In the genomic region with DNA sequence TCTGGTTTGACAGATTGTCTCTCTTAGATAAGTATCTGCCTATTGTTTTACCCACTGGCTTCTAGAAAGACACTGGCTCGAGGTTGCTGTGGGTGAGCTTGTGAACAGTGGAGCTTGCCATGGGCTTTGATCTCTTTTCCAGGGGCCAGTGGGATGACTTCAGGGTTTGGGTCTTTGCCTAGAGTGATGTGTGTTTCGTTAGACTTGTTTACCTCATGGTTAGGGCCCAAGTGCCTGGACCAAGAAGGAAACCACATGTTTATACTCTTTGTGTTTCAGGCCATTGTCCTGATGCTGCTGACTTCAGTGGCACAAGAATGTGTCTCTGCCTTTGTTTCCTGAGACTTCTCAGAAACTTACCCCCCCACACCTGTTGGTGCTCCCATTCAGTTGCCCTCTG, we compare ENCODE assay signal across 15 mouse cellular contexts. TPM values are rescaled to one million over a fixed set of nuclear protein-coding genes. Genes with fewer than 3 reads are reported as not detected.
DNase-seq lines count a peak whose midpoint lies in the region; ATAC-seq and TF ChIP-seq lines count a peak whose summit lies in the region.
"Had no signal": no experiment of that assay in that cellular context is flagged by ENCODE, and none has a peak within 500 bp of the region (broad histone marks: within the 10 kb centered on the region; RNA-seq: fewer than 3 reads in every experiment).

No protein-coding gene starts in this region.

- intact Hi-C loops in heart, adult 2 months (cut with DNase I) = no loop called here
- intact Hi-C loops in heart, postnatal 25 days (cut with DNase I) = no loop called here

- H3K27me3 ChIP-seq in heart, adult 2 months (ENCODE audit: control insufficient read depth, insufficient read depth, low read length) = no peaks in the 10 kb centered on the region
- no peaks in the 10 kb centered on the region for H3K27me3 ChIP-seq in embryonic facial prominence, embryonic 10.5 days (replicated peaks; ENCODE audit: low read depth, poor library complexity, severe bottlenecking)
- no peaks in the 10 kb centered on the region for H3K27me3 ChIP-seq in limb, embryonic 11.5 days (ENCODE audit: control insufficient read depth, insufficient read depth, low read length)
- H3K27me3 ChIP-seq: Patski had no signal

- H3K4me1 ChIP-seq in heart, adult 2 months (ENCODE audit: control insufficient read depth, insufficient read depth, low read length) = peaks cover 5% of the 10 kb centered on the region
- peaks cover 49% of the 10 kb centered on the region for H3K4me1 ChIP-seq in embryonic facial prominence, embryonic 10.5 days
- H3K4me1 ChIP-seq in limb, embryonic 11.5 days (ENCODE audit: control insufficient read depth, insufficient read depth, low read length) = peaks cover 40% of the 10 kb centered on the region

- H3K79me2 ChIP-seq in heart, adult 2 months (replicated peaks; ENCODE audit: control insufficient read depth, insufficient read depth, low read length) = no peaks in the 10 kb centered on the region

- H3K36me3 ChIP-seq in heart, adult 2 months (ENCODE audit: control insufficient read depth, insufficient read depth, low read length) = peaks cover 3% of the 10 kb centered on the region; the same call in 1 of the 2 replicates
- H3K36me3 ChIP-seq in embryonic facial prominence, embryonic 10.5 days (replicated peaks) = peaks cover 55% of the 10 kb centered on the region
- peaks cover 15% of the 10 kb centered on the region; the same call in 1 of the 2 replicates for H3K36me3 ChIP-seq in limb, embryonic 11.5 days (ENCODE audit: control insufficient read depth, insufficient read depth, low read length)

- DNase-seq in heart, adult 2 months = no peak
- DNase-seq in heart, postnatal 25 days (ENCODE audit: low spot score) = no peak
- DNase-seq in embryonic facial prominence, embryonic 10.5 days (ENCODE audit: low spot score) = no peak
- DNase-seq in limb, embryonic 11.5 days (ENCODE audit: low spot score) = no peak
- DNase-seq in lung, postnatal 10 days = peak; percentile 82
- no peak for DNase-seq in kidney, postnatal 14 days
- DNase-seq in ovary, postnatal 10 days (ENCODE audit: low spot score) = no peak
- DNase-seq in c-Kit-positive CD71-positive TER-119-positive erythroid progenitor cells, embryonic 14.5 days (ENCODE audit: low spot score) = no peak
- DNase-seq: cerebellum, postnatal 14 days; kidney, adult 11 months; layer of hippocampus, postnatal 36 days; midbrain, embryonic 14.5 days had no signal

- H3K9ac ChIP-seq in heart, adult 2 months (ENCODE audit: low read depth, low read length) = no peak overlapping the region
- H3K9ac ChIP-seq in limb, embryonic 11.5 days (ENCODE audit: low read length) = no peak overlapping the region

- H3K4me3 ChIP-seq in heart, adult 2 months = no peak overlapping the region
- no peak overlapping the region for H3K4me3 ChIP-seq in embryonic facial prominence, embryonic 10.5 days
- H3K4me3 ChIP-seq in limb, embryonic 11.5 days (ENCODE audit: low read depth, low read length) = no peak overlapping the region

- no peak for ATAC-seq in limb, embryonic 11.5 days (ENCODE audit: insufficient number of reproducible peaks, low FRiP score, low TSS enrichment, low read depth)
- ATAC-seq: Patski had no signal

- TF ChIP-seq EP300 in heart, adult 2 months (IDR thresholded peaks at IDR 0.05; ENCODE audit: insufficient read depth, low read depth, low read length) = no peak

- WGBS in heart, adult 2 months = 40% methylated on average over 2 of the region's 2 CpGs
- 67% methylated on average over 2 of the region's 2 CpGs for WGBS in embryonic facial prominence, embryonic 10.5 days
- WGBS in limb, embryonic 11.5 days = 49% methylated on average over 2 of the region's 2 CpGs

- peak overlapping the region; percentile 52 for H3K27ac ChIP-seq in heart, adult 2 months
- H3K27ac ChIP-seq in embryonic facial prominence, embryonic 10.5 days (replicated peaks) = peak overlapping the region; percentile 68
- H3K27ac ChIP-seq in limb, embryonic 11.5 days (replicated peaks; ENCODE audit: low read depth, low read length) = peak overlapping the region; percentile 89

- peak overlapping the region; percentile 1; the same call in 1 of the 2 replicates for H3K4me2 ChIP-seq in limb, embryonic 11.5 days (ENCODE audit: low read depth, severe bottlenecking)
- H3K4me2 ChIP-seq: liver, embryonic 11.5 days had no signal

- TF ChIP-seq POLR2A in heart, adult 2 months (IDR thresholded peaks at IDR 0.05; ENCODE audit: insufficient read depth, low read depth, low read length) = no peak

- H3K9me3 ChIP-seq in embryonic facial prominence, embryonic 10.5 days = no peaks in the 10 kb centered on the region
- H3K9me3 ChIP-seq in limb, embryonic 11.5 days (ENCODE audit: control insufficient read depth, low read length) = no peaks in the 10 kb centered on the region

- TF ChIP-seq CTCF in heart, adult 2 months (IDR thresholded peaks at IDR 0.05) = no peak

RNA-seq across cellular contexts. Expression of a gene that starts 4.7 kb away (rescaled TPM):
- total RNA-seq in heart, adult 2 months (2021) = 100 to 1,000 TPM; 128 to 140 TPM
- 99.4 and 99.6 TPM in 2 replicates for polyA plus RNA-seq in heart, adult 2 months (2012; rRNA removed)
- total RNA-seq in heart, postnatal 25 days (2021) = 100 to 1,000 TPM; 121 to 134 TPM
- polyA plus RNA-seq in embryonic facial prominence, embryonic 10.5 days (2016; fragmentation: Nextera tagmentation; extraction: Ambion mirVana) = 152 and 154 TPM in 2 replicates
- polyA plus RNA-seq in limb, embryonic 11.5 days (2014; fragmentation: Nextera tagmentation; extraction: Ambion mirVana) = 152 and 165 TPM in 2 replicates

RNA-seq across cellular contexts. Expression of a gene that starts 28.5 kb away (rescaled TPM):
- 1 to 10 TPM; 1.0 to 1.4 TPM for total RNA-seq in heart, adult 2 months (2021)
- polyA plus RNA-seq in heart, adult 2 months (2012; rRNA removed) = 1.7 and 2.4 TPM in 2 replicates
- total RNA-seq in heart, postnatal 25 days (2021) = 1 to 10 TPM; 1.1 to 1.2 TPM
- polyA plus RNA-seq in embryonic facial prominence, embryonic 10.5 days (2016; fragmentation: Nextera tagmentation; extraction: Ambion mirVana) = 9.8 and 10.2 TPM in 2 replicates
- polyA plus RNA-seq in limb, embryonic 11.5 days (2014; fragmentation: Nextera tagmentation; extraction: Ambion mirVana) = 12.1 and 13.1 TPM in 2 replicates
- total RNA-seq: megakaryocyte progenitor cell, adult 5-6 weeks had no signal

RNA-seq across cellular contexts. Expression of a gene that starts 37.9 kb away (rescaled TPM):
- total RNA-seq in heart, adult 2 months (2021) = 10 to 100 TPM; 17.1 to 24.1 TPM
- polyA plus RNA-seq in heart, adult 2 months (2012; rRNA removed) = 21.0 and 27.1 TPM in 2 replicates
- 10 to 100 TPM; 17.2 to 22.4 TPM for total RNA-seq in heart, postnatal 25 days (2021)
- 36.6 and 41.0 TPM in 2 replicates for polyA plus RNA-seq in embryonic facial prominence, embryonic 10.5 days (2016; fragmentation: Nextera tagmentation; extraction: Ambion mirVana)
- polyA plus RNA-seq in limb, embryonic 11.5 days (2014; fragmentation: Nextera tagmentation; extraction: Ambion mirVana) = 34.9 and 39.7 TPM in 2 replicates

RNA-seq across cellular contexts. Expression of a gene that starts 45.3 kb away (rescaled TPM):
- 10 to 100 TPM; 55.2 to 57.3 TPM for total RNA-seq in heart, adult 2 months (2021)
- 94.4 and 132 TPM in 2 replicates for polyA plus RNA-seq in heart, adult 2 months (2012; rRNA removed)
- total RNA-seq in heart, postnatal 25 days (2021) = 10 to 100 TPM; 67.5 to 70.6 TPM
- 33.8 and 34.9 TPM in 2 replicates for polyA plus RNA-seq in embryonic facial prominence, embryonic 10.5 days (2016; fragmentation: Nextera tagmentation; extraction: Ambion mirVana)
- polyA plus RNA-seq in limb, embryonic 11.5 days (2014; fragmentation: Nextera tagmentation; extraction: Ambion mirVana) = 29.4 and 30.1 TPM in 2 replicates
